Mouse (Mus musculus) frontal cortex, postnatal 25 days (tissue): ENCODE data around the gene Sap30l.
"Not testable (repeated sequence)": the region's sequence is repeated elsewhere in the genome, so short reads cannot be mapped to it uniquely, and the experiment has no call there.

Source experiments
- DNase-seq, 2 experiments: peaks; one replicate each; pipeline ENCODE4 v3.0.0; 2022; ENCODE audit warnings: low spot score in 2 of 2

The Sap30l gene

GRCm38 (mm10) chr11:57831281-57831781 is 29.9 kb downstream of the Sap30l start:
- no peak for DNase-seq

- DNase-seq: no peak
These were observed 30.4 kb downstream of the Sap30l start for GRCm38 (mm10) chr11:57831861-57832260.

- DNase-seq: no peak
These were observed 31.2 kb downstream of the Sap30l start, which contains the start of gene Hand1 for GRCm38 (mm10) chr11:57832552-57833201. Hand1 (minus strand) TSS chr11:57832818.

GRCm38 (mm10) chr11:57833296-57833977 is 32.0 kb downstream of the Sap30l start:
- no peak for DNase-seq

- no peak for DNase-seq
These were observed 32.6 kb downstream of the Sap30l start for GRCm38 (mm10) chr11:57834031-57834430.

- no peak for DNase-seq
These were observed 33.9 kb downstream of the Sap30l start for GRCm38 (mm10) chr11:57835331-57835730.

- DNase-seq: no peak
These were observed 34.5 kb downstream of the Sap30l start for GRCm38 (mm10) chr11:57835931-57836330.

GRCm38 (mm10) chr11:57836401-57836800 is 35.0 kb downstream of the Sap30l start:
- no peak for DNase-seq

GRCm38 (mm10) chr11:57836872-57837680 is 35.6 kb downstream of the Sap30l start:
- DNase-seq: no peak

- DNase-seq: no peak
These were observed 36.6 kb downstream of the Sap30l start for GRCm38 (mm10) chr11:57837861-57838680.

GRCm38 (mm10) chr11:57840986-57841385 is 39.5 kb downstream of the Sap30l start:
- no peak for DNase-seq

GRCm38 (mm10) chr11:57841391-57841790 is 40.0 kb downstream of the Sap30l start:
- DNase-seq: no peak

GRCm38 (mm10) chr11:57846421-57847363 is 45.3 kb downstream of the Sap30l start:
- not testable (repeated sequence) for DNase-seq

- no peak for DNase-seq
These were observed 46.0 kb downstream of the Sap30l start for GRCm38 (mm10) chr11:57847396-57847795.

GRCm38 (mm10) chr11:57850298-57850697 is 48.9 kb downstream of the Sap30l start:
- no peak for DNase-seq

GRCm38 (mm10) chr11:57850931-57851330 is 49.5 kb downstream of the Sap30l start:
- DNase-seq: no peak

- DNase-seq: no peak
These were observed 52.1 kb downstream of the Sap30l start for GRCm38 (mm10) chr11:57853571-57853970.

- DNase-seq: no peak
These were observed 56.3 kb downstream of the Sap30l start for GRCm38 (mm10) chr11:57857709-57858108.
